Mouse (Mus musculus): ENCODE data around the gene Fgfr1op. TPM values are rescaled to one million over a fixed set of nuclear protein-coding genes. Genes with fewer than 3 reads are reported as not detected.

The Fgfr1op gene
- polyA plus RNA-seq, 1 experiment from 2014 or later: 18.2 TPM

- H3K27me3 ChIP-seq (replicated peaks): no peaks in the 10 kb centered on the region; the same call in 1 of the 2 replicates
- H3K4me3 ChIP-seq: no peak overlapping the region
- no peaks in the 10 kb centered on the region for H3K9me3 ChIP-seq (replicated peaks)
- WGBS (ENCODE audit: insufficient replicate concordance): 65% methylated on average over 4 of the region's 4 CpGs
- ATAC-seq: no peak
- no peaks in the 10 kb centered on the region for H3K36me3 ChIP-seq
- no peak overlapping the region for H3K27ac ChIP-seq
- H3K9ac ChIP-seq: no peak overlapping the region
- H3K4me2 ChIP-seq: no peak overlapping the region
- no peaks in the 10 kb centered on the region for H3K4me1 ChIP-seq
Measured at GRCm38 (mm10) chr17:8234537-8234936, 69.2 kb downstream of the Fgfr1op start.

- H3K4me1 ChIP-seq: no peaks in the 10 kb centered on the region
- no peaks in the 10 kb centered on the region for H3K36me3 ChIP-seq
- no peak within 1 kb of the TSS for H3K9ac ChIP-seq
- no peak within 1 kb of the TSS for H3K27ac ChIP-seq
- ATAC-seq: no peak
- no peak within 1 kb of the TSS for H3K4me2 ChIP-seq
- 37% methylated on average over 3 of the region's 3 CpGs for WGBS (ENCODE audit: insufficient replicate concordance)
- no peaks in the 10 kb centered on the region; the same call in 1 of the 2 replicates for H3K27me3 ChIP-seq (replicated peaks)
- no peak within 1 kb of the TSS for H3K4me3 ChIP-seq
- no peaks in the 10 kb centered on the region for H3K9me3 ChIP-seq (replicated peaks)
Measured at GRCm38 (mm10) chr17:8235743-8236142, 70.4 kb downstream of the Fgfr1op start, which contains the start of gene Ccr6. TSS of gene Ccr6 (plus strand) at chr17:8236043.

GRCm38 (mm10) chr17:8238012-8238710 is 72.9 kb downstream of the Fgfr1op start:
- H3K27ac ChIP-seq: no peak overlapping the region
- 53% methylated on average over 15 of the region's 15 CpGs for WGBS (ENCODE audit: insufficient replicate concordance)

GRCm38 (mm10) chr17:8239561-8239960 is 74.3 kb downstream of the Fgfr1op start:
- Histone ChIP-seq H3K36me3 (no peaks in the 10 kb centered on the region), H3K9ac (no peak overlapping the region), H3K27ac (no peak overlapping the region), H3K9me3 (replicated peaks) (no peaks in the 10 kb centered on the region), H3K4me2 (no peak overlapping the region), H3K4me1 (no peaks in the 10 kb centered on the region), H3K27me3 (replicated peaks) (peaks cover 14% of the 10 kb centered on the region; the same call in 1 of the 2 replicates), H3K4me3 (no peak overlapping the region)
- ATAC-seq: no peak
- WGBS (ENCODE audit: insufficient replicate concordance): 64% methylated on average over 3 of the region's 3 CpGs

More at GRCm38 (mm10) chr17:8238012-8238710, 72.9 kb downstream of the Fgfr1op start:
- Histone ChIP-seq H3K4me2 (no peak overlapping the region), H3K9me3 (replicated peaks) (no peaks in the 10 kb centered on the region), H3K27me3 (replicated peaks) (peaks cover 8% of the 10 kb centered on the region; the same call in 1 of the 2 replicates), H3K4me3 (no peak overlapping the region), H3K9ac (no peak overlapping the region), H3K4me1 (no peaks in the 10 kb centered on the region), H3K36me3 (no peaks in the 10 kb centered on the region)
- ATAC-seq: no peak

GRCm38 (mm10) chr17:8240517-8240916 is 75.2 kb downstream of the Fgfr1op start:
- Histone ChIP-seq H3K4me2 (no peak overlapping the region), H3K27ac (no peak overlapping the region), H3K4me1 (no peaks in the 10 kb centered on the region), H3K9me3 (replicated peaks) (no peaks in the 10 kb centered on the region), H3K27me3 (replicated peaks) (peaks cover 16% of the 10 kb centered on the region; the same call in 1 of the 2 replicates), H3K4me3 (no peak overlapping the region), H3K36me3 (no peaks in the 10 kb centered on the region), H3K9ac (no peak overlapping the region)
- no peak for ATAC-seq
- WGBS (ENCODE audit: insufficient replicate concordance): 41% methylated on average over 4 of the region's 4 CpGs

- Histone ChIP-seq H3K4me3 (no peak overlapping the region), H3K4me1 (no peaks in the 10 kb centered on the region), H3K9ac (no peak overlapping the region), H3K27me3 (replicated peaks) (peaks cover 16% of the 10 kb centered on the region; the same call in 1 of the 2 replicates), H3K9me3 (replicated peaks) (no peaks in the 10 kb centered on the region), H3K27ac (no peak overlapping the region), H3K36me3 (no peaks in the 10 kb centered on the region), H3K4me2 (no peak overlapping the region)
- WGBS (ENCODE audit: insufficient replicate concordance): 62% methylated on average over 12 of the region's 12 CpGs
- ATAC-seq: no peak
Measured at GRCm38 (mm10) chr17:8241645-8242044, 76.3 kb downstream of the Fgfr1op start.

- Histone ChIP-seq H3K4me2 (no peak overlapping the region), H3K4me1 (no peaks in the 10 kb centered on the region), H3K36me3 (no peaks in the 10 kb centered on the region), H3K4me3 (no peak overlapping the region), H3K27ac (no peak overlapping the region), H3K9ac (no peak overlapping the region), H3K9me3 (replicated peaks) (no peaks in the 10 kb centered on the region), H3K27me3 (replicated peaks) (peaks cover 16% of the 10 kb centered on the region; the same call in 1 of the 2 replicates)
- WGBS (ENCODE audit: insufficient replicate concordance): 76% methylated on average over 11 of the region's 11 CpGs
- ATAC-seq: no peak
Measured at GRCm38 (mm10) chr17:8242186-8242585, 76.9 kb downstream of the Fgfr1op start.

GRCm38 (mm10) chr17:8244124-8244523 is 78.8 kb downstream of the Fgfr1op start:
- H3K4me3 ChIP-seq: no peak overlapping the region
- ATAC-seq: no peak
- H3K36me3 ChIP-seq: no peaks in the 10 kb centered on the region
- H3K4me1 ChIP-seq: no peaks in the 10 kb centered on the region
- H3K4me2 ChIP-seq: no peak overlapping the region
- peaks cover 19% of the 10 kb centered on the region; the same call in 1 of the 2 replicates for H3K27me3 ChIP-seq (replicated peaks)
- H3K9me3 ChIP-seq (replicated peaks): no peaks in the 10 kb centered on the region
- 43% methylated on average over 2 of the region's 2 CpGs for WGBS (ENCODE audit: insufficient replicate concordance)
- no peak overlapping the region for H3K9ac ChIP-seq
- no peak overlapping the region for H3K27ac ChIP-seq

GRCm38 (mm10) chr17:8246102-8246754 is 80.9 kb downstream of the Fgfr1op start:
- H3K9me3 ChIP-seq (replicated peaks): no peaks in the 10 kb centered on the region
- no peaks in the 10 kb centered on the region for H3K4me1 ChIP-seq
- H3K27ac ChIP-seq: no peak overlapping the region
- peaks cover 19% of the 10 kb centered on the region; the same call in 1 of the 2 replicates for H3K27me3 ChIP-seq (replicated peaks)
- H3K4me3 ChIP-seq: no peak overlapping the region
- WGBS (ENCODE audit: insufficient replicate concordance): 62% methylated on average over 4 of the region's 4 CpGs
- no peaks in the 10 kb centered on the region for H3K36me3 ChIP-seq
- H3K4me2 ChIP-seq: no peak overlapping the region
- H3K9ac ChIP-seq: no peak overlapping the region
- no peak for ATAC-seq

Other genes with a start within 250 kb of the Fgfr1op start
- 0.73 and 1.1 TPM in 2 replicates for gene Tagap, start 239.5 kb upstream of the Fgfr1op start, polyA plus RNA-seq (2016; fragmentation: Nextera tagmentation; extraction: Ambion mirVana)
- 23.0 and 26.0 TPM in 2 replicates for gene Rsph3a, start 219.9 kb upstream of the Fgfr1op start, polyA plus RNA-seq (2016; fragmentation: Nextera tagmentation; extraction: Ambion mirVana)
- not detected in 2 replicates for gene Gm49673, start 17.7 kb upstream of the Fgfr1op start, polyA plus RNA-seq (2016; fragmentation: Nextera tagmentation; extraction: Ambion mirVana)
- gene Rnaset2a, start 17.4 kb upstream of the Fgfr1op start, polyA plus RNA-seq (2016; fragmentation: Nextera tagmentation; extraction: Ambion mirVana): 16.6 and 17.0 TPM in 2 replicates
- 0.22 TPM in 1 of 2 replicates, not detected in the other for gene Ccr6, start 70.5 kb downstream of the Fgfr1op start, polyA plus RNA-seq (2016; fragmentation: Nextera tagmentation; extraction: Ambion mirVana)
- 102 and 104 TPM in 2 replicates for gene Mpc1, start 117.4 kb downstream of the Fgfr1op start, polyA plus RNA-seq (2016; fragmentation: Nextera tagmentation; extraction: Ambion mirVana)
- 64.0 and 64.8 TPM in 2 replicates for gene Sft2d1, start 145.6 kb downstream of the Fgfr1op start, polyA plus RNA-seq (2016; fragmentation: Nextera tagmentation; extraction: Ambion mirVana)
- 0.04 and 0.12 TPM in 2 replicates for gene Prr18, start 172.0 kb downstream of the Fgfr1op start, polyA plus RNA-seq (2016; fragmentation: Nextera tagmentation; extraction: Ambion mirVana)
- 0.08 and 0.15 TPM in 2 replicates for gene T2, start 190.5 kb downstream of the Fgfr1op start, polyA plus RNA-seq (2016; fragmentation: Nextera tagmentation; extraction: Ambion mirVana)